Mouse (Mus musculus) gastrocnemius, postnatal 4 days (tissue): ENCODE results near the gene Dgki. TPM values are rescaled to one million over a fixed set of nuclear protein-coding genes. Genes with fewer than 3 reads are reported as not detected.

Experiments
- DNase-seq, 2 experiments: peaks; one replicate each; pipeline ENCODE4 v3.0.0; 2021 to 2022; ENCODE audit warnings: low spot score in 2 of 2, mixed read lengths in 2 of 2
- long read RNA-seq, 2 experiments: library from polyadenylated mRNA; stranded (forward); transcript quantifications; one replicate each; pipeline ENCODE4 v2.0.0; 2021
- total RNA-seq, 2 experiments: library from RNA; stranded (reverse); gene quantifications; 2 replicates each; pipeline ENCODE4 v1.2.3; 2021

Gene Dgki
- 1 to 10 TPM; 1.1 to 1.9 TPM for total RNA-seq
- long read RNA-seq, experiment 1, partial matches to known transcripts, result 1 of 1 reads
- long read RNA-seq, experiment 1, other reads (novel, unspliced or antisense), result 0 of 1 reads
- long read RNA-seq, experiment 2, result 0 reads

- DNase-seq, result peak; percentile 18 to 37
These were observed at the start of gene Dgki for GRCm38 (mm10) chr6:37299562-37300390. Gene Dgki, minus strand, starts transcription at chr6:37300184.

- no peak for DNase-seq
These were observed 47.6 kb upstream of the Dgki start for GRCm38 (mm10) chr6:37347606-37348005.

GRCm38 (mm10) chr6:37338055-37338454, 38.1 kb upstream of the Dgki start:
- DNase-seq, result peak in 1 of 2 experiments; percentile 9

DNA sequence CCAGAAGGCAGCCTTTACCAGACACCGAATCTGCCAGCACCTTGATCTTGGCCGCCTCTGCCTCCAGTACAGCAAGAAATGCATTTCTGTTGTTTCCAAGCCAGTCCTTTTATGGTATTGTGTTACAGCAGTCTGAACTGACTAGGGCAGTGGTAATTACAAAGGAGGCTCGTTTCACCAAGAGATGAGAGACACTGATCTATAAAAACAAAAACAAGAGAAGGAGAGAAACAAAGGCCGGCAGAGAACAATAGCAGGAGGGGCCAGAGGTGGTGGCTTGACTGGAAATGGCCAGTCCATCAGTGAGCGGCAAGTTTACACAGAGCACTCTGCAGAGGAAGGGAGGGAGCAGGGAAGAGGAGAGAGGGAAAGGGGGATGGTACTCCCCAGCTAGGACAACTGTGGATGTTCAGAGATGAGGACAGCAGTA, 36.9 kb upstream of the Dgki start:
- no peak for DNase-seq

- DNase-seq, result peak in 1 of 2 experiments; percentile 14
These were observed 36.4 kb upstream of the Dgki start for GRCm38 (mm10) chr6:37336381-37336780.

GRCm38 (mm10) chr6:37332846-37333245, 32.9 kb upstream of the Dgki start:
- DNase-seq, result no peak

- no peak for DNase-seq
These were observed 30.2 kb upstream of the Dgki start for GRCm38 (mm10) chr6:37329901-37330864.

DNA sequence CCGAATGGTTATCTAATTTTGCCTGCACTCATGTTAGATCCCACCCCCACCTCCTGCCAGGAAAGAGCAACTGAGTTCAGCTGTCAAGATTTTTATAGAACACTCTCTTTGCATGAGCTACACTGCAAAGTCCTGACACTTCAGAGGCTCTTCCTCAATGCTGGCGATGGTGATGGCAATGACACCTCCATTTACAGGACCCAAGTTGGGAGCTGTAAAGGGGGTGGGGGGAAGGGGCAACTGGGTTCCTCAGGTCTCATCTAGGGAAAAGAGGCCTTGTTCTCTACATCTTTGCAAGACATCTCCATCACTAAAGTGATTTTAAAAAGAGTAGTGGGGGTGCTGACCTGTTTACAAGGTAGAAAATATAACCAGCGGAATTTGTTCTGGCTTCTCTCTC, 29.4 kb upstream of the Dgki start:
- DNase-seq, result no peak

- DNase-seq, result no peak
These were observed 28.7 kb upstream of the Dgki start for GRCm38 (mm10) chr6:37328671-37329070.

DNA sequence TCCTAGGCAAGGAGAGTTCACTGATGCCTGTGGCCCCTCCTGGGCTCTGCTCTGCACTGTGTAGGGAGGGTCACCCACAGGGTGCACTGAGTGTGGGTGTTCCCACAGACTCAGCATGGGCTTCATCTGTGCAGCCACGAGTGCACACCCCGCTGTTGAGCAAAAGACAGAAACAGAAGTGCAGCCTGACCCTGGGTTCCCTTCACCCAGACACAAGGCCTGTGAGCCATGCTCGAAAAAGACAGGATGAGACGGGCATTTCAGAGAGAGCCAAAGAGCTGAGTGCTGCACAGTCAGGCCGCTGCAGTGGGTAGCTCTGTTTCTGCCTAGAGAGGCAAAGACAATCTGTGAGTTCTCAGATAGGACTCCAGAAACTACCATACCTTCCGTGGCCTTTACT, 27.5 kb upstream of the Dgki start:
- DNase-seq, result no peak

- peak in 1 of 2 experiments; percentile 55 for DNase-seq
These were observed 26.6 kb upstream of the Dgki start for GRCm38 (mm10) chr6:37326603-37326955.

- DNase-seq, result no peak
These were observed 26.1 kb upstream of the Dgki start for GRCm38 (mm10) chr6:37325906-37326602.

GRCm38 (mm10) chr6:37325076-37325475, 25.1 kb upstream of the Dgki start:
- DNase-seq, result no peak

- DNase-seq, result no peak
These were observed 22.7 kb upstream of the Dgki start for GRCm38 (mm10) chr6:37322641-37323040.

- no peak for DNase-seq
These were observed 22.1 kb upstream of the Dgki start for GRCm38 (mm10) chr6:37322088-37322487.

- DNase-seq, result no peak
These were observed 17.9 kb upstream of the Dgki start for GRCm38 (mm10) chr6:37317904-37318303.

- DNase-seq, result no peak
These were observed 15.5 kb upstream of the Dgki start for GRCm38 (mm10) chr6:37315440-37315839.

DNA sequence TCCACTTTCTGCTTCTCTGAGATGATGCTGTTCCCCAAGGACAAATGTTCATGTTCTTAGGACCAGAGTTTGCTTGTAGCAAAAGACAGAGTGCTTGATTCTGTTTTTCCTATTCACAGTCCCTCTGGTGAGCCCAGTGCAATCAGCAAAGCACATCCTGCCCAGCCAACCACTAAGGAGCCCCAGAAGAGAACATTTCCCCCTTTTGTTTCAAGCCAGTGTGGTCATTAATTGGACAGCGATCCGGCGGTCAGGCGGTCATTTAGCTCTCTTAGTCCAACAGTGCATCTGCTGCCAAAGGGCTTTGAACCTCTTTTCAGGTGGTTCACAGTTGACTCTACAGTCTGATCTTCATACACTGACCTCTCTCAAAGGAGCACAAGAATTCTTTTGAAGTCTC, 10.6 kb upstream of the Dgki start:
- DNase-seq, result no peak

DNA sequence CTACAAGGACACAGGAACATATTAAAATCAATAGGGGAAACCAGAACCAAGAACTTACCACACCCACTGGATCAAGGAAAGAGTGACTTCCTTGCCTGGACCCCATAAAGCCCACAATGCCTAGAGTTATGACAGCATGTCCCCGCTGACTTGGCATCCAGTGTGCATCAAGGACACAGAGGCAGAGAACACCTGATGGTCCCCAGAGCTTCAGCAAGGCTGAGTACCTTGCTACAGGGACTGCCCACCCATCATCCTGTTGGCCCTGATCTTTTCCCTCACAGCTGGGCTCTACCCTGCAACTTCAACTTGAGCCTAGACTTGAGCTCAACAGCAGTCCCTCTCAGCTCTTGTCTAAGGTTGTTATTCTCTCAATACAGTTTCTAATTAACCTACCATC, 6.6 kb upstream of the Dgki start:
- no peak for DNase-seq

DNA sequence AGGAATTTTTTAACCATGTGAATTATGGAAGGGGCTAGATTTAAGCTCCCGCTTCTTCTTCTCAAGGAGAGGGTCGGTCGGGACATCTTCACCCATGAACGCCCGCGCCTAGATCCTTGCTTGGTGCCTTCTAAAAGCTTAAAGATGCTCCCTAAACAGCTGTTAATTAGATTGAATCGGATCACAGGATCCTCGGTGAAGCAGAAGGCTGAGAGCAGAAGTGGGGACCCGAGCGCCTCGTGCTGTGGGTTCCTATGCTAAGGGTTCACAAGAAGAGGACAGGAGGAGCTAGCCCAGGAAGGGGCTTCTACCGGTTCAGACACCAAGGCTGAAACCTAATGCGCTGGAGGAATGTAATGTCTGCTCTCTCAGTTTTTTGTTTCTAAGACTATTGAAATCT, 508 bp upstream of the Dgki start:
- no peak for DNase-seq

- DNase-seq, result no peak
These were observed 1.0 kb downstream of the Dgki start for GRCm38 (mm10) chr6:37298982-37299381.
